Mouse (Mus musculus) liver, embryonic 16.5 days (tissue): Measurements from ENCODE around the gene Hist1h2an. TPM values are rescaled to one million over a fixed set of nuclear protein-coding genes. Genes with fewer than 3 reads are reported as not detected.
"Not testable (repeated sequence)": the region's sequence is repeated elsewhere in the genome, so short reads cannot be mapped to it uniquely, and the experiment has no call there.

Experiments
- ATAC-seq: fragments of 200-750 bp; cut with Nextera tagmentation; 2 replicates; pipeline ENCODE4 v1.8.0; 2017; ENCODE audit warnings: low read depth, mild to moderate bottlenecking, moderate number of reproducible peaks, moderate library complexity
- H3K27ac ChIP-seq: fragments of 300-500 bp; sonication (generic); 2 replicates; pipeline ENCODE4 v1.5.1; 2014; ENCODE audit warnings: mild to moderate bottlenecking, low read length
- H3K27me3 ChIP-seq: fragments of 300-500 bp; sonication (generic); 2 replicates; pipeline ENCODE4 v1.6.1; 2014; ENCODE audit warnings: low read depth, low read length, mixed read lengths; ENCODE audit not compliant: control insufficient read depth, insufficient read depth
- H3K36me3 ChIP-seq: fragments of 300-500 bp; sonication (generic); 2 replicates; pipeline ENCODE4 v1.6.1; 2014; ENCODE audit warnings: mild to moderate bottlenecking; ENCODE audit not compliant: control insufficient read depth, insufficient read depth
- H3K4me1 ChIP-seq: fragments of 300-500 bp; sonication (generic); 2 replicates; pipeline ENCODE4 v1.6.1; 2014; ENCODE audit warnings: low read depth, low read length, mixed read lengths; ENCODE audit not compliant: control insufficient read depth
- H3K4me2 ChIP-seq: fragments of 300-500 bp; sonication (generic); 2 replicates; pipeline ENCODE4 v1.6.1; 2014; ENCODE audit warnings: low read depth, low read length, mixed read lengths
- H3K4me3 ChIP-seq: fragments of 300-500 bp; sonication (generic); 2 replicates; pipeline ENCODE4 v1.5.1; 2014; ENCODE audit warnings: low read depth, mild to moderate bottlenecking, low read length
- H3K9ac ChIP-seq: fragments of 300-500 bp; sonication (generic); 2 replicates; pipeline ENCODE4 v1.6.1; 2014; ENCODE audit warnings: low read depth, low read length
- H3K9me3 ChIP-seq: fragments of 300-500 bp; sonication (generic); replicated peaks from 2 replicates; pipeline ENCODE4 v1.6.1; 2016; ENCODE audit warnings: low read length; ENCODE audit not compliant: control insufficient read depth
- WGBS: fragments of 180-500 bp; shearing (Covaris S2); extraction: QIAGEN DNeasy Blood & Tissue Kit; methylation state at CpG from one replicate; pipeline ENCODE4 v1.1.7; 2014; ENCODE audit not compliant: insufficient replicate concordance; 5-methylcytosine and 5-hydroxymethylcytosine counted together
- polyA plus RNA-seq: library from polyadenylated mRNA; unstranded; fragments of >200 nt; fragmentation: Nextera tagmentation; extraction: Ambion mirVana; gene quantifications from 2 replicates; pipeline ENCODE4 v1.2.1, GENCODE M21; 2015

Gene Hist1h2an
- polyA plus RNA-seq, 1 experiment from 2014 or later: 10.1 TPM

DNA sequence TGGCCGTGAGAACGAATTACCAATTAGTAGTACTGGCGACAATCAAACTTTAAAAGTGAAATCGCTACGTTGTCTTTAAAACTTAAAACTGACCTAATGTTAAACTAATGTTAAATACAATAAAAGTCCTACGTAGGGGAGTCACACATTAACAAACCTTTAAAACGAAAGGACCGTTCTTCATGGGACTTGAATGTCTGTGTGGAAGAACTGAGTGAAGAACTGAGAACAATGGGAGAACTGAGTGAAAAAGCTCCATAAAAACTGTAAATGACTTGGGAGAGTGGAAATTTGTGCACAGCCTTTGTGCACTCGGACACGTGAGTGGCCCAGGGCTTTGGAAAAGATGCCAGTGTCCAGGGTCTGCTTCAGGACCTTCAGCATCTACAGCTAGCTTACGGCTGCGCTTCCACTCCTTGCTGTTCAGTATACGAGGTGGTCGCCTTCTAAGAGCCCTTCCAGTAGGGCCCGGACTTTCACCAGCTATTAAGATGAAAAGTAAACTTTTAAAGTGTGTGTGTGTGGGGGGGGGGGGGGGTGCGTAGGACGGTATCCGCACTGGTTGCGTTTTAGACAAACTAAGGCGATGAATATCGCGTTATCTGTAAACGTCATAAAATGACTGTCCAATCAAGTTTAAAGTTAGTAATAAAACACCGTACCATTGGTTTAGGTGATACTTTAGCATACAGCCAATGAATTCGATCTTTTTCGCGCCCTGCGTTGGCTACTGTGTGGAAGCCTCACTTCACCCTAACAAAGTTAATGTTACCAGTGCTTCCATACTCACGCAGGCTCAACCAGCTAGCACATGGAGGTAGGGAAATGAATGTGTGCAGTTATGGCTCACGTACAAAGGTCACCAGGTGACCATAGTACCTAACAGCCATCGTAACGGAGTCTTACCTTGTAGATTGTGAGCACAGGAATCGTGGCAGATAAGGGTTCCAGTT lies 7.9 kb downstream of the Hist1h2an start:
- H3K4me1 ChIP-seq: peaks cover 29% of the 10 kb centered on the region
- 3% methylated on average over 33 of the region's 33 CpGs for WGBS

DNA sequence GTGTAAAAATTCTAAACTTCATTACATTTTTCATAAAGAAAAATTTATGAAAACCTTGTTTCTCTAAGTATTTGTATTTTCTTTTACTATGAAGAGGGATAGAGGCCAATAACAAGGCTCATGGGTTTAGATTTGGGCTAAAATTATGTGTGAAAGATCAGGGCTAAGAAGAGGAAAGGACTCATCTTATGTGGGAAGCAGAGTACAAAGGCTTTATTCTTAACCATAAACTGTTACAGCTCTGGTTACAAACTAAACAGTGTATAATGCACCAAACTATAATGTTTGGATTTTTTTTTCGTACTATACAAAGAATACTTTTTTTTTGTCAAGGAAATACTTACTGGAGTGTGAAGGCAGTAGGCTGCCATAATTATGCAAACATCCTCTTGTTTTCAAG lies 31.3 kb downstream of the Hist1h2an start:
- H3K9ac ChIP-seq: peak overlapping the region; percentile 42; the same call in 1 of the 2 replicates
- H3K27me3 ChIP-seq: no peaks in the 10 kb centered on the region
- no peak for ATAC-seq
- H3K4me2 ChIP-seq: peak overlapping the region; percentile 55
- H3K9me3 ChIP-seq: no peaks in the 10 kb centered on the region
- H3K4me1 ChIP-seq: peaks cover 5% of the 10 kb centered on the region
- peak overlapping the region; percentile 57 for H3K4me3 ChIP-seq
- H3K27ac ChIP-seq: peak overlapping the region; percentile 86; the same call in 1 of the 2 replicates
- H3K36me3 ChIP-seq: no peaks in the 10 kb centered on the region
- WGBS: 53% methylated on average over 1 of the region's 1 CpGs

More for the DNA sequence above, 7.9 kb downstream of the Hist1h2an start:
- Histone ChIP-seq H3K9ac (peak overlapping the region; percentile 86), H3K4me3 (peak overlapping the region; percentile 70), H3K27ac (peak overlapping the region; percentile 99), H3K9me3 (no peaks in the 10 kb centered on the region), H3K27me3 (no peaks in the 10 kb centered on the region), H3K4me2 (peak overlapping the region; percentile 87), H3K36me3 (no peaks in the 10 kb centered on the region)
- peak; percentile 62 for ATAC-seq

DNA sequence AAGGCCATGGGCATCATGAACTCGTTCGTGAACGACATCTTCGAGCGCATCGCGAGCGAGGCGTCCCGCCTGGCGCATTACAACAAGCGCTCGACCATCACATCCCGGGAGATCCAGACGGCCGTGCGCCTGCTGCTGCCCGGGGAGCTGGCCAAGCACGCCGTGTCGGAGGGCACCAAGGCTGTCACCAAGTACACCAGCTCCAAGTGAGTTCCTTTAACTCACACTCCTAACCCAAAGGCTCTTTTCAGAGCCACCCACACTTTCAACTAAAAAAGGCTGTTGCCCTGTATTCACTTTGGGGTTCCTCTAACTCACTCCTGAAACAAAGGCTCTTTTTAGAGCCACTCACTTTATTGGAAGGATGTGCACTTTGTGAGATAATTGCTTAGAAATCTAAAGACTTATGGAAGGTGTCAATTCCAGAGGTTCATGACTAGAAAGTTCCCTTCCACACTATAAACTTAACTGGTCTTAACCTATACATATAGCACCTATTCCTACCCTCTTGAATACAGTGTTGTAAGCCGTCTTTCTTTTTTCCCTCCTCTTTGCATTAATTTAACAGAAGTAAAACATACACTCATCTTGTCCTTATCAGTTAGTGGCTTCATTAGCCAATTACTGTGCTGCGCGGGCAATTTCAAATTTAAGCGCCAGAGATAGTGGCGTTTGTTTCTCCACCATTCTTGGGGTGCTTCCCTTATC lies 32.6 kb downstream of the Hist1h2an start:
- Histone ChIP-seq H3K4me2 (peak overlapping the region; percentile 75), H3K9ac (peak overlapping the region; percentile 64), H3K4me3 (peak overlapping the region; percentile 63), H3K27ac (peak overlapping the region; percentile 99)
- 2% methylated on average over 8 of the region's 26 CpGs for whole genome bisulfite sequencing
- not testable (repeated sequence) for H3K27me3 ChIP-seq, H3K4me1 ChIP-seq, H3K36me3 ChIP-seq, H3K9me3 ChIP-seq
- peak; percentile 17 for ATAC-seq

DNA sequence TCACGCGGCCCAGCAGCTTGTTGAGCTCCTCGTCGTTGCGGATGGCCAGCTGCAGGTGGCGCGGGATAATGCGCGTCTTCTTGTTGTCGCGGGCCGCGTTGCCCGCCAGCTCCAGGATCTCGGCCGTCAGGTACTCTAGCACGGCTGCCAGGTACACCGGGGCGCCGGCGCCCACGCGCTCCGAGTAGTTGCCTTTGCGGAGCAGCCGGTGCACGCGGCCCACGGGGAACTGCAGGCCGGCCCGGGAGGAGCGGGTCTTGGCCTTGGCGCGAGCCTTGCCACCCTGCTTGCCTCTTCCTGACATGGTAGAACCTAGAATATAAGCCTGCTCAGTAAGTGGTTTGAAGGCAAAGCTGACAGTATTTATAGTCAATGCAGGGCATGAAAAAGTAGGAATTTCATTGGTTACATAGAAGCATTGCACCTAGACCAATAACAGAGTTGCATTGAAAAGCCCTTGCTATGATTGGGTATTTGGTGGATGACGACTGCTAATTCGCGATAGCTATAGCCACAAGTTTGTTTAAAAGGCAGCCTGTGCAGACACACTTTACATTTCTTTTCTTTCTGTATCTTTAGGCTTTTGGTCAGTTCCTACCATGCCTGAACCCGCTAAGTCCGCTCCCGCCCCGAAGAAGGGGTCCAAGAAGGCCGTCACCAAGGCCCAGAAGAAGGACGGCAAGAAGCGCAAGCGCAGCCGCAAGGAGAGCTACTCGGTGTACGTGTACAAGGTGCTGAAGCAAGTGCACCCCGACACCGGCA lies 33.3 kb downstream of the Hist1h2an start, which contains the start of the genes Hist1h2ak and Hist1h2bn:
TSS of gene Hist1h2ak (minus strand) at position 304 of the 762 bp plus-strand sequence.
TSS of gene Hist1h2bn (plus strand) at position 600 of the 762 bp plus-strand sequence.
- peak within 1 kb of the TSS; percentile 99 for H3K27ac ChIP-seq
- H3K4me3 ChIP-seq: peak within 1 kb of the TSS; percentile 63
- peak; percentile 84 for ATAC-seq
- peak within 1 kb of the TSS; percentile 70 for H3K9ac ChIP-seq
- H3K27me3 ChIP-seq, H3K36me3 ChIP-seq, H3K9me3 ChIP-seq, H3K4me1 ChIP-seq: not testable (repeated sequence)
- under 1% methylated on average over 40 of the region's 50 CpGs for WGBS
- H3K4me2 ChIP-seq: peak within 1 kb of the TSS; percentile 75

DNA sequence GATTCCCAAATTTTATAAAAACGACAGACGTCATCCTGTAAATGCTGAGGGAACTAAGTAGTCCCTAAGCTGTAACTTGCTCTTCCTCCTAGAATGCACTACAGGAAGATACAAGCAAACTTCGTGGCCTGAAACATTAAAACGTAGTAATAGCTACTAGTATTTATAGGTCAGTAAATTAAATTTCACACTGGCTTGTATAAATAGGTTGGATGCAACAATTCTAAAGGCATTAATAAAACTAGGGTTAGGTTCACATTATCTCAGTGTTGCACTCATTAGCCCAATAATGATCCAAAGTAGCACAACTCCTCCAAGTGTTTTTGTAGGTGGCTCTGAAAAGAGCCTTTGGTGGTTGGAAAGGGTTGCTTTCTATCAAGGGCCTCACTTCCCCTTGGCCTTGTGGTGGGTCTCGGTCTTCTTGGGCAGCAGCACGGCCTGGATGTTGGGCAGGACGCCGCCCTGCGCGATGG lies 33.9 kb downstream of the Hist1h2an start:
- Histone ChIP-seq H3K27ac (peak overlapping the region; percentile 99), H3K27me3 (no peaks in the 10 kb centered on the region), H3K9me3 (no peaks in the 10 kb centered on the region), H3K4me2 (peak overlapping the region; percentile 75), H3K4me3 (peak overlapping the region; percentile 63), H3K4me1 (peaks cover 8% of the 10 kb centered on the region), H3K9ac (peak overlapping the region; percentile 70), H3K36me3 (no peaks in the 10 kb centered on the region)
- no peak for ATAC-seq
- WGBS: under 1% methylated on average over 10 of the region's 10 CpGs

DNA sequence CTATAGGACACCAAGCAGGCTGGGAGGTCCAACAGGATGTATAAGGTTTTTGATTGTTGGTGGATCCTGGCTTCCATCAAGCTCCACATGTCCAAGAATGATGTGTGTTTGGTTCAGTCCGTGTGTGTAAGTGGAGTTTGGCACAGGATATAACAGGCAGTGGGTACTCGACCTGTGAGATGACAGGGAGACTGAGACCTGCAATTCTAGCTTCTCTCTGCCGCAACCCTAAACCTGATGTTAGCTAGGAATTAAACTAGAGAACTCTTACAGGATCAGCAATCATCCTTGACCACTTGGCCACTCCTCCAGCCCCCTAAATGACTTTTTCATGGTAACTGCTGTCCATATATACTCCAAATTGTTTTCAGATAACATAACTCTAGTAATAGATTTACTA lies 34.7 kb downstream of the Hist1h2an start:
- no peak for ATAC-seq
- Histone ChIP-seq H3K9ac (peak overlapping the region; percentile 70), H3K4me2 (peak overlapping the region; percentile 75), H3K4me3 (peak overlapping the region; percentile 63), H3K36me3 (peaks cover under 1% of the 10 kb centered on the region; the same call in 1 of the 2 replicates), H3K9me3 (no peaks in the 10 kb centered on the region), H3K27ac (peak overlapping the region; percentile 99), H3K4me1 (peaks cover 11% of the 10 kb centered on the region), H3K27me3 (no peaks in the 10 kb centered on the region)
- 31% methylated on average over 3 of the region's 3 CpGs for WGBS

DNA sequence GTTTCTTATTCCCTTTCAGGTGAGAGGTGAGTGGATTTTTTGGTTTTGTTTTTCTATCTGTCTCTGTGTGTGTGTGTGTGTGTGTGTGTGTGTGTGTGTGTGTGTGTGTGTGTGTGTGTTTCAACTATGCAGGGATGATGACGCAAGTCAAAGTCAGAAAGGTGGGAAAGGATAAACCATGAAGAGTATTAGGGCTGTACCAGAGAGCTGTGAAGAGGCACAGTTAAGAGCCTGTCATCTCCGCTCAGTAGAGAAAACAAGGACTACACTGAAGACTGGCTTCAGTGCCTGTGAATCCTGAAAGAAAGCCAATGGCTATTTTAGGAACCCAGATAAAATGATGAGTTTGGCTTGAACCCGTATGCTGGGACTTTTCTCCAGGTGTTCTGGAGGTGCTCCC lies 35.2 kb downstream of the Hist1h2an start:
- H3K9ac ChIP-seq: peak overlapping the region; percentile 70
- H3K27me3 ChIP-seq: no peaks in the 10 kb centered on the region
- H3K36me3 ChIP-seq: peaks cover 4% of the 10 kb centered on the region; the same call in 1 of the 2 replicates
- WGBS: 39% methylated on average over 3 of the region's 3 CpGs
- peak overlapping the region; percentile 99 for H3K27ac ChIP-seq
- peak overlapping the region; percentile 75 for H3K4me2 ChIP-seq
- no peaks in the 10 kb centered on the region for H3K9me3 ChIP-seq
- ATAC-seq: no peak
- peak overlapping the region; percentile 63 for H3K4me3 ChIP-seq
- peaks cover 12% of the 10 kb centered on the region for H3K4me1 ChIP-seq

DNA sequence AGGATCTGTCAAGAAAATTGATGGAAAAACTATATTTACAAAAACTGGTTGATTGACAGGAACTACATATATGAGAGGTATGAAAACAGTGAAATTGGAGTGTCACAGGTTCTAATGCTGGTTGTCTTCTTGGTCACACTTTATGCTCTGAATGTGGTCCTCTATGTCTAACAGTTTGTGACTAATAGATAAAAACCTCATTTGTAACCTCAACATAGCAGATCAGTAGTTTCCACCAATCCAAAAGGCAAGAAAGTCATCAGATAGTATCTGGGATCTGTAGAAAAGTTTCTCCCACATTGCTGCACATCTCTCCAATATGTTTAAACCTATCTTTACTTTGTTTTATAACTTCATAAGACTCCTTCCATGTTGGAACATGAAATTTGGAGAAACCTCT lies 35.6 kb downstream of the Hist1h2an start:
- ATAC-seq: no peak
- Histone ChIP-seq H3K4me3 (peak overlapping the region; percentile 6), H3K9me3 (no peaks in the 10 kb centered on the region), H3K9ac (peak overlapping the region; percentile 70), H3K27me3 (no peaks in the 10 kb centered on the region), H3K4me2 (peak overlapping the region; percentile 75), H3K4me1 (peaks cover 15% of the 10 kb centered on the region), H3K36me3 (peaks cover 4% of the 10 kb centered on the region; the same call in 1 of the 2 replicates), H3K27ac (peak overlapping the region; percentile 99)
